Mouse (Mus musculus): ENCODE data around the gene Timp3. TPM values are rescaled to one million over a fixed set of nuclear protein-coding genes. Genes with fewer than 3 reads are reported as not detected.
A peak's percentile ranks its signal among the peaks of the same experiment; 100 is the strongest.

The Timp3 gene
- polyA plus RNA-seq, 1 experiment from 2014 or later: 91.7 TPM

DNA sequence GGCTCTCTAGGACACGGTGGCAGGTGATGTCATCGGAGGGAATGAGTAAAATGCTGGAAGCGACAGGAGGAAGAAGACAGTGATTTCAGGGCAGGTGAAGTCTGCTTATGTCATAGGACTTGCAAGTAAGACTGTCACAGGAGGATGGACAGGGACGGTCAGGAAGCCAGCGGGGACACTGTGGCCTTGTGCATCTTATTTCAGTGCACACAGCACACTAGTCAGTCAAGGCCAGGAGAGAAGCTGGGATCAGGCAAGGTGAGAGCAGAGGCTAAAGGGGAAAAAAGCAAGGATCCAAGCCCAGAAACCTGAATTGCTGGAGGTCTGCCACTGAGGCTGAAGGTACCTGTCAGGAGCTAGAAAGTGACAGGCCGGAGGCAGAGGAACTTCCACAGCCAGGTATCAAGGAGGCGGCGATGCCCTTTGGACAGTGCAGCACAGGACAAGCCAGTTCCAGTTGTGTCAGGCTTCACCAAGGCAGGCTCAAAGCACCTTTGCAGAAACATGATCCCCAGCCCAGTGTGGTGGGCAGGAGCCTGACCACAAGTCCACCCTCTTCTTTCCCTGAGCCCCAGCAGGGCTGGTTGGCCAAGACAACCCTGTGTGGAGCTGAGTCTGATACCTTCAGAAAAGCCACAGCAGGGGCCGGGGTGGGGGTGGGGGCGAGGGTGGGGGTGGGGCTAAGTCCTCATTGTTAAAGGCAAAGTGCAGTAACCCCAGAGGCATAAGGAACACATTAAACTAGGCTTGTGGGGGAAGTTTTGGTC, 5.4 kb upstream of the Timp3 start:
- no peak for ATAC-seq (replicated peaks; ENCODE audit: extremely low read depth, insufficient read depth, low FRiP score)
- Histone ChIP-seq H3K9me3 (replicated peaks; ENCODE audit: control insufficient read depth, low read length) (no peaks in the 10 kb centered on the region), H3K4me1 (ENCODE audit: control insufficient read depth, insufficient read depth, low read length) (peaks cover 5% of the 10 kb centered on the region), H3K27me3 (ENCODE audit: control insufficient read depth, insufficient read depth, low read length) (no peaks in the 10 kb centered on the region), H3K9ac (ENCODE audit: low read length) (no peak overlapping the region), H3K36me3 (ENCODE audit: control insufficient read depth, insufficient read depth) (no peaks in the 10 kb centered on the region), H3K4me2 (ENCODE audit: low read depth, low read length) (no peak overlapping the region), H3K27ac (ENCODE audit: low read length) (no peak overlapping the region), H3K4me3 (ENCODE audit: low read length) (no peak overlapping the region)
- 70% methylated on average over 10 of the region's 10 CpGs for WGBS

DNA sequence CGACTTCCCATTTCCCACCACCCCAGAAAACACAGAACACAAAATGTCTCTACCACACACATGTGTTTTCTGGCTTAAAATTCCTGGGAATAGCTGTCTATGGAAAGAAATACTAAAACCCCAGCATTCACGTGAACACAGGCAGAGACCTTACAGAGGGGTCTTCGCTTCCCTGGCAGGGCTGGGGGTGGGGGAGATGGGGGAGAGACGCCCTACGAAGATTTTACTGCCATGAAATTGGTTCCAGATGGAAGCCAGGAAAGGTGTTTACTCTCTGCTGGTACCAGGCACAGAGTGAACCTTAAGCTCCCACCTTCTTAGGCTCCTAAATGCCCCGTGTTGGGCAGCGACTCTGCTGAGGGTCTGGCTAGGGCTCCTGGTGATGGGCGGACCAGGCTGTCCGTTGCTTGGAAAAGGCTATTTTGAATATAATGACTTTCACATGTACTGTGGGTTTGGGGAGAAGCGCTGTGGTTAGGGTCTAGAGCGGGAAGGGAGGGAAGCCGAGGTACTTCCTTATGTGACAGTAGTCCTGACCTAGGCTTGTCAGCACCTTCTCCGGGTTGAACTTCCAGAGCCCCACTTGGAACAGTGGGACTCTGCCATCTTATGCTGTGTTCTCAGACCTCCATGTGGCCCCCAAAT, 4.6 kb upstream of the Timp3 start:
- Histone ChIP-seq H3K4me1 (ENCODE audit: control insufficient read depth, insufficient read depth, low read length) (peaks cover 5% of the 10 kb centered on the region), H3K4me2 (ENCODE audit: low read depth, low read length) (peak overlapping the region; percentile 68), H3K4me3 (ENCODE audit: low read length) (peak overlapping the region; percentile 36), H3K36me3 (ENCODE audit: control insufficient read depth, insufficient read depth) (no peaks in the 10 kb centered on the region), H3K9me3 (replicated peaks; ENCODE audit: control insufficient read depth, low read length) (no peaks in the 10 kb centered on the region), H3K9ac (ENCODE audit: low read length) (peak overlapping the region; percentile 62; the same call in 1 of the 2 replicates), H3K27ac (ENCODE audit: low read length) (no peak overlapping the region), H3K27me3 (ENCODE audit: control insufficient read depth, insufficient read depth, low read length) (no peaks in the 10 kb centered on the region)
- WGBS: 34% methylated on average over 13 of the region's 13 CpGs
- ATAC-seq (replicated peaks; ENCODE audit: extremely low read depth, insufficient read depth, low FRiP score): no peak

DNA sequence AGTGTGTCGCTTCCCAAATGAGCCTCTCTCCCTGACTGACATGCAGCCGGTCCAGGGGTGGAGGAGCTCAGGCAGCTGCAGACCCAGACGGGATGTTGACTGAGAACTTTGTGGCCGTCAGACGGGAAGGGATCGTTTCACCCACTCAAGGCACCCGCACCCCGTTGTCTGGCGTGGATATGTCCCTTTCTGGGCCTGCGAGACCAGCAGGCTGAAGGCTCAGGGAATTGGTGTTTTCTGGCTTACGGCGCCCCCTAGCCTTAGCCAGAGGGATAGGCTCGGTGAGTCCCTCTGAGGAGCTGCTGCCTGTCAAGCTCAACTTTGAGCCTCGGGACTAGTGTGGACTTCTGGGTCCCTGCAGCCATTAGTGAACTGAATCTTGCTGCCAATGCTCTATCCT, 4.1 kb upstream of the Timp3 start:
- peak overlapping the region; percentile 36 for H3K4me3 ChIP-seq (ENCODE audit: low read length)
- 5% methylated on average over 14 of the region's 14 CpGs for WGBS
- H3K4me1 ChIP-seq (ENCODE audit: control insufficient read depth, insufficient read depth, low read length): peaks cover 5% of the 10 kb centered on the region
- H3K9ac ChIP-seq (ENCODE audit: low read length): peak overlapping the region; percentile 62; the same call in 1 of the 2 replicates
- no peaks in the 10 kb centered on the region for H3K27me3 ChIP-seq (ENCODE audit: control insufficient read depth, insufficient read depth, low read length)
- ATAC-seq (replicated peaks; ENCODE audit: extremely low read depth, insufficient read depth, low FRiP score): no peak
- H3K9me3 ChIP-seq (replicated peaks; ENCODE audit: control insufficient read depth, low read length): no peaks in the 10 kb centered on the region
- peak overlapping the region; percentile 68 for H3K4me2 ChIP-seq (ENCODE audit: low read depth, low read length)
- no peaks in the 10 kb centered on the region for H3K36me3 ChIP-seq (ENCODE audit: control insufficient read depth, insufficient read depth)
- no peak overlapping the region for H3K27ac ChIP-seq (ENCODE audit: low read length)

DNA sequence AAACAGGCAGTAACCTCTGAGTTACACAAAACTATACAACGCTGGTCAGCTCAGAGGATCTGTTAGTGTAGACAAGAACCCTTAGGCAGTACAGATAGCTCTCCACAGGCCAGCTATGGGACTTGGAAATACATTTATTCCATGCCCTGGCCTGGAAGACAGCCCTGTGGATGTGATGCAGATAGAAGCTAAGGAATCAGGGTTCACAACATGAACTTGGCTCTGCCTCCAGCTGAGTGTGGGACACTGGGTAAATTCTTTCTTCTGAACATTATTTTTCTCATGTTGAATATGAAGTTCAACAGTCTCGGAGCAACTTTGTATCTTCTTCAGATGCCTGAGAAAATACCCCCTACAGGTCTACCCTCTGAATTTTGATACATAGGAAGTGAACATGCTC, 2.9 kb upstream of the Timp3 start:
- H3K9me3 ChIP-seq (replicated peaks; ENCODE audit: control insufficient read depth, low read length): no peaks in the 10 kb centered on the region
- H3K27me3 ChIP-seq (ENCODE audit: control insufficient read depth, insufficient read depth, low read length): no peaks in the 10 kb centered on the region
- no peak overlapping the region for H3K4me3 ChIP-seq (ENCODE audit: low read length)
- no peak overlapping the region for H3K27ac ChIP-seq (ENCODE audit: low read length)
- 85% methylated on average over 2 of the region's 2 CpGs for WGBS
- ATAC-seq (replicated peaks; ENCODE audit: extremely low read depth, insufficient read depth, low FRiP score): no peak
- no peak overlapping the region for H3K4me2 ChIP-seq (ENCODE audit: low read depth, low read length)
- H3K9ac ChIP-seq (ENCODE audit: low read length): no peak overlapping the region
- no peaks in the 10 kb centered on the region for H3K36me3 ChIP-seq (ENCODE audit: control insufficient read depth, insufficient read depth)
- H3K4me1 ChIP-seq (ENCODE audit: control insufficient read depth, insufficient read depth, low read length): peaks cover 5% of the 10 kb centered on the region

DNA sequence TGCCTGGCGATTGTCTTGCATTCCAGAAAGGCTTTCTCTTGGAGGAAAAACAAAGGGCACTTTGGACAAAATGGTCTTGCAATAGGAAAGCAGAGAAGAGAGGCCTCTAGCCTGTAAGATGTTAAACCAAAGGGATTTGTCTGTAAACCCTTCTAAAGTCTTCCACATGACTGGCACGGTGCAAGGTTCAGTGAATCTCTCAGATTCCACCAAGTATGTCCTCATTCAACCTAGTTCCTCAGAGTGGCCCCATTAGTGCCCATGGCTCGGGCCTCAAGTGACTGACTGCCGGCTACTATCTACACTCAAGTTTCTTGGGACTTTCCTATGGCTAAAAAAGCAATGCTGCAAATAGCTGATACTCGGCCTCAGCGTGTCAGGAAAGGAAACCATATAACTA, 1.8 kb upstream of the Timp3 start:
- no peaks in the 10 kb centered on the region for H3K36me3 ChIP-seq (ENCODE audit: control insufficient read depth, insufficient read depth)
- no peak overlapping the region for H3K4me3 ChIP-seq (ENCODE audit: low read length)
- no peak overlapping the region for H3K9ac ChIP-seq (ENCODE audit: low read length)
- H3K27me3 ChIP-seq (ENCODE audit: control insufficient read depth, insufficient read depth, low read length): no peaks in the 10 kb centered on the region
- no peak overlapping the region for H3K27ac ChIP-seq (ENCODE audit: low read length)
- H3K9me3 ChIP-seq (replicated peaks; ENCODE audit: control insufficient read depth, low read length): no peaks in the 10 kb centered on the region
- WGBS: 68% methylated on average over 6 of the region's 6 CpGs
- peaks cover 12% of the 10 kb centered on the region for H3K4me1 ChIP-seq (ENCODE audit: control insufficient read depth, insufficient read depth, low read length)
- ATAC-seq (replicated peaks; ENCODE audit: extremely low read depth, insufficient read depth, low FRiP score): no peak
- H3K4me2 ChIP-seq (ENCODE audit: low read depth, low read length): no peak overlapping the region

DNA sequence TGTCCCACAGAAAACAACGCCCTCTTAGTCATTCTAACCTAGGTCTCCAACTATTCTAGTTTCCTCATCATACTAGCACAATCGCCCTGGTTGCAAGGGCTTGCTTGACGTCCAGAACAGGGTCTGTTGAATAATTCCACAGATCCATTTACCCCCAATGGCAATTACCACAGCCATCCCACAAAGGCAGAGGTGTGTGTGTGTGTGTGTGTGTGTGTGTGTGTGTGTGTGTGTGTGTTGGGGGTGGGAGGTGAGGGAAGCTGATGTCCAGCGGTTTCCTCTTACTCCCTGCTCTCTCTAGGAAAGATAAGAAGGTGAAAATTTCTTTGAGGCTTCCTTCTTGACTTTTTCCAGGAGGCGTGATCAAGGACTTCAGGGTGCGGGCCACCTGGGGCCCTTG, 377 bp upstream of the Timp3 start:
- 40% methylated on average over 6 of the region's 6 CpGs for WGBS
- H3K4me1 ChIP-seq (ENCODE audit: control insufficient read depth, insufficient read depth, low read length): peaks cover 25% of the 10 kb centered on the region

DNA sequence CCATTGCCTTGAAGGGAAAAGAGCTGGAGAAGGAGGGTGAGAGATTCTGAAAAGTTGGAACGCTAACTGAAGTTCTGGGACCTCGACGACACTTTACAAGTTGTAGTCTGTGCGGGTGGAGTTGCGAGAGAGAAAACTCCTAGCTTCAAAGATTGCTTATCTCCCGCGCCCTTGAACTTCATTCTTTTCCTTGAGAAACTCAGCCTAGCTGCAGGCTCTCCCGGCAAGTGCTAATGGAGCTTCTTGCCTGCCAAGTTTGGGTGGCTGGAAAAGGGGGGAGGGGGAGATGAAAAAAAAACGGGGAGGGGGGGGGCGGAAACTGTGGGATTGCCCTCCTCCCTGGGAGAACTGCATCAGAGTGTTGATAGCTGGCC, 932 bp downstream of the Timp3 start:
- Histone ChIP-seq H3K27me3 (ENCODE audit: control insufficient read depth, insufficient read depth, low read length) (no peaks in the 10 kb centered on the region), H3K27ac (ENCODE audit: low read length) (peak overlapping the region; percentile 87), H3K4me2 (ENCODE audit: low read depth, low read length) (peak overlapping the region; percentile 72), H3K9me3 (replicated peaks; ENCODE audit: control insufficient read depth, low read length) (no peaks in the 10 kb centered on the region), H3K4me1 (ENCODE audit: control insufficient read depth, insufficient read depth, low read length) (peaks cover 22% of the 10 kb centered on the region), H3K9ac (ENCODE audit: low read length) (peak overlapping the region; percentile 96), H3K4me3 (ENCODE audit: low read length) (peak overlapping the region; percentile 87), H3K36me3 (ENCODE audit: control insufficient read depth, insufficient read depth) (peaks cover 3% of the 10 kb centered on the region; the same call in 1 of the 2 replicates)
- no peak for ATAC-seq (replicated peaks; ENCODE audit: extremely low read depth, insufficient read depth, low FRiP score)
- WGBS: 1% methylated on average over 10 of the region's 10 CpGs

More for the DNA sequence above, 377 bp upstream of the Timp3 start:
- peak overlapping the region; percentile 96 for H3K9ac ChIP-seq (ENCODE audit: low read length)
- no peak for ATAC-seq (replicated peaks; ENCODE audit: extremely low read depth, insufficient read depth, low FRiP score)
- H3K4me3 ChIP-seq (ENCODE audit: low read length): peak overlapping the region; percentile 87
- peak overlapping the region; percentile 72 for H3K4me2 ChIP-seq (ENCODE audit: low read depth, low read length)
- peaks cover 3% of the 10 kb centered on the region; the same call in 1 of the 2 replicates for H3K36me3 ChIP-seq (ENCODE audit: control insufficient read depth, insufficient read depth)
- H3K27me3 ChIP-seq (ENCODE audit: control insufficient read depth, insufficient read depth, low read length): no peaks in the 10 kb centered on the region
- H3K9me3 ChIP-seq (replicated peaks; ENCODE audit: control insufficient read depth, low read length): no peaks in the 10 kb centered on the region
- peak overlapping the region; percentile 1; the same call in 1 of the 2 replicates for H3K27ac ChIP-seq (ENCODE audit: low read length)

DNA sequence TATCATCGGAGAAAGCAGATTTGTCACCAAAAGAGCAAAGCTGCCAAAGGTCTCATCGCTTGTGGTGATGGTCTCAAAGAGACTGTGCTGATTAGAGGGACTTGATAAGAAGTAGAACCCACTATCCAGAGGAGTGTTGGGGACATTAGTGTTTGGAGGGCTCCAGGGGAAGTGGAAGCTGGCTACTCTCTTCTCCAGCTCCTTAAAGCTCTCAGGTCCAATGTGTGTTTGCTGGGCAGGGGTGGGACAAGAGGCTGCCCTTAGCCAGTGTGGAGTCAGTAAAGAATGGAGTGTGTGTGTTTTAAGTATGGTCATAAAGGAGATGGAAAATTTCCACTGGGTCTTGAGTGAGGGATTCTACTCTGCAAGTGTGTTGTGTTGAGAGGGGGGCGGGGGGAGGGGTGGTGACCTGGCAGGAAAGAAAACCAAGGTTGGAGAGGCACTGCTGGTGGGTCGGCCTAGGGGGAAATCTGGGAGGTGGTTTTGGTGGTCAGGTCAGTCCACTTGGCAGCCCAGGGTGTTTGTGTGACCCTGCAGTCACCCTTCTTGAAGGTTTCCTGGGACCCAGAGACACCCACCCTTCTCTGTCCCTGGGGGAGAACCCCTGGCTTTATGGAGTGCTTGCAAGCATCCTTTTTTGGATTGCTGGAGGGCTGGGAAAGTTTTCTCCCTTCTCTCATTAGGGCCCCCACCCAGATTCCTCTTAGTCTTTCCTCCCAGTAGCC, 1.6 kb downstream of the Timp3 start:
- no peak for ATAC-seq (replicated peaks; ENCODE audit: extremely low read depth, insufficient read depth, low FRiP score)
- peaks cover 3% of the 10 kb centered on the region for H3K36me3 ChIP-seq (ENCODE audit: control insufficient read depth, insufficient read depth)
- H3K27me3 ChIP-seq (ENCODE audit: control insufficient read depth, insufficient read depth, low read length): no peaks in the 10 kb centered on the region
- peak overlapping the region; percentile 87 for H3K4me3 ChIP-seq (ENCODE audit: low read length)
- 12% methylated on average over 4 of the region's 4 CpGs for WGBS
- H3K4me2 ChIP-seq (ENCODE audit: low read depth, low read length): peak overlapping the region; percentile 72
- H3K9ac ChIP-seq (ENCODE audit: low read length): peak overlapping the region; percentile 96
- peaks cover 22% of the 10 kb centered on the region for H3K4me1 ChIP-seq (ENCODE audit: control insufficient read depth, insufficient read depth, low read length)
- no peaks in the 10 kb centered on the region for H3K9me3 ChIP-seq (replicated peaks; ENCODE audit: control insufficient read depth, low read length)
- H3K27ac ChIP-seq (ENCODE audit: low read length): peak overlapping the region; percentile 87

DNA sequence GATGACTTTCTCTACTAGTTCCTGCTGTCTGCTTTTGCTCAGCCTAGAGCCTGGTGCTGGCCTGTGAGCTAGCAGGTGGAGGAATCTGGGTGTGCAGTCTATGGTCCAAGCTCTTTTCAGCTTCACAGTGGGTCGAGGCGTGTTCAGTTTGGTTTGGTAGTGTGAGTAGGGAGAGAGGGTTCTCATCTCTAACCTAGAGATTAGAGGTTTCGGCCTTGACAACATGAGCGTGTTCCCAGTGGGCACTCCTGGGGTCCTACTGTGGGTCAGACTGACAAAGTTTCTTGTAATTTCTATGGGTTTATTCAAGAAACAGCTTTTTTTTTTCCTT, 2.1 kb downstream of the Timp3 start:
- WGBS: 28% methylated on average over 4 of the region's 4 CpGs
- H3K4me1 ChIP-seq (ENCODE audit: control insufficient read depth, insufficient read depth, low read length): peaks cover 22% of the 10 kb centered on the region
- peaks cover 8% of the 10 kb centered on the region for H3K36me3 ChIP-seq (ENCODE audit: control insufficient read depth, insufficient read depth)
- peak overlapping the region; percentile 96 for H3K9ac ChIP-seq (ENCODE audit: low read length)
- H3K4me3 ChIP-seq (ENCODE audit: low read length): peak overlapping the region; percentile 87
- no peaks in the 10 kb centered on the region for H3K9me3 ChIP-seq (replicated peaks; ENCODE audit: control insufficient read depth, low read length)
- peak overlapping the region; percentile 72 for H3K4me2 ChIP-seq (ENCODE audit: low read depth, low read length)
- H3K27me3 ChIP-seq (ENCODE audit: control insufficient read depth, insufficient read depth, low read length): no peaks in the 10 kb centered on the region
- 0 out of 2 replicates have a peak, but pooled peaks have one; percentile 12 for ATAC-seq (replicated peaks; ENCODE audit: extremely low read depth, insufficient read depth, low FRiP score)
- peak overlapping the region; percentile 87 for H3K27ac ChIP-seq (ENCODE audit: low read length)
